Mouse (Mus musculus) right cerebral cortex, postnatal 10 days (tissue): Measurements from ENCODE around the gene Gaa.

ENCODE experiments used
- DNase-seq, 2 experiments: peaks; one replicate each; pipeline ENCODE4 v3.0.0; 2021; ENCODE audit warnings: low spot score in 2 of 2

Gene Gaa

GRCm38 (mm10) chr11:119300986-119301385 lies 33.3 kb downstream of the Gaa start:
- DNase-seq, result no peak

GRCm38 (mm10) chr11:119304904-119305712 lies 37.4 kb downstream of the Gaa start:
- peak in 1 of 2 experiments; percentile 48 for DNase-seq

- DNase-seq, result no peak
These were observed 39.3 kb downstream of the Gaa start for GRCm38 (mm10) chr11:119306762-119307657.

- DNase-seq, result no peak
These were observed 39.9 kb downstream of the Gaa start, which contains the start of gene Card14 for GRCm38 (mm10) chr11:119307658-119307867. Gene Card14, plus strand, starts transcription at chr11:119307768.

GRCm38 (mm10) chr11:119307916-119308315 lies 40.2 kb downstream of the Gaa start:
- peak in 1 of 2 experiments; percentile 22 for DNase-seq

GRCm38 (mm10) chr11:119310621-119311020 lies 42.9 kb downstream of the Gaa start:
- DNase-seq, result no peak

GRCm38 (mm10) chr11:119314252-119314936 lies 46.7 kb downstream of the Gaa start:
- DNase-seq, result peak in 1 of 2 experiments; percentile 12

- no peak for DNase-seq
These were observed 49.0 kb downstream of the Gaa start for GRCm38 (mm10) chr11:119316720-119317119.

GRCm38 (mm10) chr11:119322521-119322920 lies 54.8 kb downstream of the Gaa start:
- no peak for DNase-seq

- DNase-seq, result no peak
These were observed 57.4 kb downstream of the Gaa start for GRCm38 (mm10) chr11:119325068-119325467.

GRCm38 (mm10) chr11:119330592-119330991 lies 62.9 kb downstream of the Gaa start:
- DNase-seq, result no peak

- no peak for DNase-seq
These were observed 64.3 kb downstream of the Gaa start for GRCm38 (mm10) chr11:119331970-119332369.
